17 mouse cellular contexts compared by ENCODE assay signal in genomic region chr7:36949511-36949910, GRCm38 (mm10).
DNase-seq lines count a peak whose midpoint lies in the region; ATAC-seq lines count a peak whose summit lies in the region.
"Had no signal": no experiment of that assay in that cellular context is flagged by ENCODE, and none has a peak within 500 bp of the region (broad histone marks: within the 10 kb centered on the region; RNA-seq: fewer than 3 reads in every experiment).

No protein-coding gene starts in this region.

- WGBS in forebrain, embryonic 14.5 days: 43% methylated on average over 10 of the region's 10 CpGs
- 33% methylated on average over 10 of the region's 10 CpGs for WGBS in forebrain, embryonic 16.5 days
- WGBS in heart, embryonic 16.5 days: 25% methylated on average over 10 of the region's 10 CpGs
- WGBS in neural tube, embryonic 13.5 days: 55% methylated on average over 10 of the region's 10 CpGs
- 53% methylated on average over 10 of the region's 10 CpGs for WGBS in neural tube, embryonic 15.5 days

- no peaks in the 10 kb centered on the region for H3K4me1 ChIP-seq in forebrain, embryonic 14.5 days (ENCODE audit: control insufficient read depth, insufficient read depth, low read length)
- peaks cover 2% of the 10 kb centered on the region; the same call in 1 of the 2 replicates for H3K4me1 ChIP-seq in forebrain, embryonic 16.5 days (replicated peaks; ENCODE audit: control insufficient read depth, insufficient read depth, low read length)
- H3K4me1 ChIP-seq in heart, embryonic 16.5 days (ENCODE audit: control insufficient read depth, insufficient read depth, low read length): peaks cover 23% of the 10 kb centered on the region
- H3K4me1 ChIP-seq in neural tube, embryonic 13.5 days (replicated peaks): peaks cover 20% of the 10 kb centered on the region
- peaks cover 23% of the 10 kb centered on the region for H3K4me1 ChIP-seq in neural tube, embryonic 15.5 days
- H3K4me1 ChIP-seq: embryonic facial prominence, embryonic 12.5 days had no signal

- peak; percentile 62 for DNase-seq in forebrain, embryonic 14.5 days (ENCODE audit: low spot score)
- no peak for DNase-seq in heart, postnatal 14 days
- DNase-seq in testis, postnatal 10 days (ENCODE audit: low spot score): no peak
- DNase-seq: B cell, adult 2 months; cerebellum, adult 8-10 months; gastrocnemius, postnatal 10 days; kidney, adult 11 months; lung, adult 18-20 months; lung, postnatal 14 days; thymus, adult 2 months had no signal

- no peak overlapping the region for H3K4me3 ChIP-seq in forebrain, embryonic 14.5 days (ENCODE audit: low read depth, low read length)
- no peak overlapping the region for H3K4me3 ChIP-seq in forebrain, embryonic 16.5 days (replicated peaks; ENCODE audit: low read length)
- no peak overlapping the region for H3K4me3 ChIP-seq in heart, embryonic 16.5 days (ENCODE audit: low read length)
- H3K4me3 ChIP-seq in neural tube, embryonic 13.5 days: no peak overlapping the region
- no peak overlapping the region for H3K4me3 ChIP-seq in neural tube, embryonic 15.5 days (replicated peaks)
- H3K4me3 ChIP-seq: embryonic facial prominence, embryonic 12.5 days; erythroblast, embryonic 14.5 days had no signal

- H3K36me3 ChIP-seq in forebrain, embryonic 14.5 days (ENCODE audit: control insufficient read depth, insufficient read depth, low read length): no peaks in the 10 kb centered on the region
- no peaks in the 10 kb centered on the region for H3K36me3 ChIP-seq in forebrain, embryonic 16.5 days (ENCODE audit: control insufficient read depth, insufficient read depth)
- no peaks in the 10 kb centered on the region for H3K36me3 ChIP-seq in heart, embryonic 16.5 days (ENCODE audit: control insufficient read depth, insufficient read depth)
- H3K36me3 ChIP-seq in neural tube, embryonic 13.5 days: no peaks in the 10 kb centered on the region
- no peaks in the 10 kb centered on the region for H3K36me3 ChIP-seq in neural tube, embryonic 15.5 days
- H3K36me3 ChIP-seq: embryonic facial prominence, embryonic 12.5 days had no signal

- peak; percentile 46; the same call in 1 of the 2 replicates for ATAC-seq in forebrain, embryonic 14.5 days
- no peak for ATAC-seq in forebrain, embryonic 16.5 days
- peak; percentile 63 for ATAC-seq in heart, embryonic 16.5 days (replicated peaks; ENCODE audit: extremely low read depth, insufficient read depth, low FRiP score)
- no peak for ATAC-seq in neural tube, embryonic 13.5 days (ENCODE audit: low read depth)
- no peak for ATAC-seq in neural tube, embryonic 15.5 days (ENCODE audit: low FRiP score)

- H3K27ac ChIP-seq in forebrain, embryonic 14.5 days (ENCODE audit: low read depth, low read length): no peak overlapping the region
- H3K27ac ChIP-seq in forebrain, embryonic 16.5 days (ENCODE audit: low read length): no peak overlapping the region
- H3K27ac ChIP-seq in heart, embryonic 16.5 days (ENCODE audit: low read length): peak overlapping the region; percentile 66
- peak overlapping the region; percentile 23; the same call in 1 of the 2 replicates for H3K27ac ChIP-seq in neural tube, embryonic 13.5 days (replicated peaks)
- no peak overlapping the region for H3K27ac ChIP-seq in neural tube, embryonic 15.5 days (replicated peaks)
- H3K27ac ChIP-seq: embryonic facial prominence, embryonic 12.5 days had no signal

- H3K9me3 ChIP-seq in forebrain, embryonic 14.5 days (replicated peaks; ENCODE audit: control insufficient read depth, low read length): no peaks in the 10 kb centered on the region
- no peaks in the 10 kb centered on the region for H3K9me3 ChIP-seq in forebrain, embryonic 16.5 days (ENCODE audit: control insufficient read depth, low read length)
- H3K9me3 ChIP-seq in heart, embryonic 16.5 days (replicated peaks; ENCODE audit: control insufficient read depth, low read length): no peaks in the 10 kb centered on the region
- no peaks in the 10 kb centered on the region for H3K9me3 ChIP-seq in neural tube, embryonic 13.5 days
- no peaks in the 10 kb centered on the region for H3K9me3 ChIP-seq in neural tube, embryonic 15.5 days (replicated peaks)
- H3K9me3 ChIP-seq: embryonic facial prominence, embryonic 12.5 days had no signal

- intact Hi-C loops in heart, postnatal 14 days (cut with DNase I): no loop called here

- H3K9ac ChIP-seq in forebrain, embryonic 14.5 days (ENCODE audit: low read length): no peak overlapping the region
- no peak overlapping the region for H3K9ac ChIP-seq in forebrain, embryonic 16.5 days (replicated peaks; ENCODE audit: low read depth, low read length)
- no peak overlapping the region for H3K9ac ChIP-seq in heart, embryonic 16.5 days (ENCODE audit: low read length)
- H3K9ac ChIP-seq in neural tube, embryonic 13.5 days: no peak overlapping the region
- H3K9ac ChIP-seq in neural tube, embryonic 15.5 days (replicated peaks): no peak overlapping the region
- H3K9ac ChIP-seq: embryonic facial prominence, embryonic 12.5 days had no signal

- no peaks in the 10 kb centered on the region for H3K27me3 ChIP-seq in forebrain, embryonic 14.5 days (replicated peaks; ENCODE audit: control insufficient read depth, insufficient read depth, low read length)
- no peaks in the 10 kb centered on the region for H3K27me3 ChIP-seq in forebrain, embryonic 16.5 days (replicated peaks; ENCODE audit: control insufficient read depth, insufficient read depth, low read length)
- H3K27me3 ChIP-seq in heart, embryonic 16.5 days (ENCODE audit: control insufficient read depth, insufficient read depth, low read length): no peaks in the 10 kb centered on the region
- H3K27me3 ChIP-seq in neural tube, embryonic 13.5 days: no peaks in the 10 kb centered on the region
- H3K27me3 ChIP-seq in neural tube, embryonic 15.5 days (replicated peaks): no peaks in the 10 kb centered on the region

- H3K4me2 ChIP-seq in forebrain, embryonic 14.5 days (ENCODE audit: low read length): no peak overlapping the region
- H3K4me2 ChIP-seq in forebrain, embryonic 16.5 days (ENCODE audit: low read length): no peak overlapping the region
- peak overlapping the region; percentile 20; the same call in 1 of the 2 replicates for H3K4me2 ChIP-seq in heart, embryonic 16.5 days (ENCODE audit: low read depth, low read length)
- H3K4me2 ChIP-seq in neural tube, embryonic 13.5 days: no peak overlapping the region
- no peak overlapping the region for H3K4me2 ChIP-seq in neural tube, embryonic 15.5 days
- H3K4me2 ChIP-seq: embryonic facial prominence, embryonic 12.5 days; liver, embryonic 11.5 days had no signal

Comparison
In these comparisons a context has a peak if more than half of its experiments do, and no peak if none do; other contexts are left out.
1. ATAC-seq: peak in forebrain, embryonic 14.5 days (single experiment) and heart, embryonic 16.5 days (single experiment); none in forebrain, embryonic 16.5 days (single experiment), neural tube, embryonic 13.5 days (single experiment) and neural tube, embryonic 15.5 days (single experiment).
2. H3K27ac ChIP-seq: peak in heart, embryonic 16.5 days (single experiment) and neural tube, embryonic 13.5 days (single experiment); none in forebrain, embryonic 14.5 days (single experiment), forebrain, embryonic 16.5 days (single experiment) and neural tube, embryonic 15.5 days (single experiment).